Mouse (Mus musculus) right cerebral cortex, postnatal 4 days (tissue): Measurements from ENCODE around the gene Kctd21.

ENCODE experiments used
- DNase-seq: peaks from one replicate; pipeline ENCODE4 v3.0.0-alpha.2; 2022

The Kctd21 gene

GRCm38 (mm10) chr7:97388541-97388940, 56.4 kb downstream of the Kctd21 start:
- no peak for DNase-seq

- DNase-seq = no peak
These were observed 59.4 kb downstream of the Kctd21 start for GRCm38 (mm10) chr7:97391293-97392078.

GRCm38 (mm10) chr7:97392079-97392445, 59.9 kb downstream of the Kctd21 start:
- no peak for DNase-seq

GRCm38 (mm10) chr7:97394375-97394774, 62.2 kb downstream of the Kctd21 start:
- DNase-seq = no peak

DNA sequence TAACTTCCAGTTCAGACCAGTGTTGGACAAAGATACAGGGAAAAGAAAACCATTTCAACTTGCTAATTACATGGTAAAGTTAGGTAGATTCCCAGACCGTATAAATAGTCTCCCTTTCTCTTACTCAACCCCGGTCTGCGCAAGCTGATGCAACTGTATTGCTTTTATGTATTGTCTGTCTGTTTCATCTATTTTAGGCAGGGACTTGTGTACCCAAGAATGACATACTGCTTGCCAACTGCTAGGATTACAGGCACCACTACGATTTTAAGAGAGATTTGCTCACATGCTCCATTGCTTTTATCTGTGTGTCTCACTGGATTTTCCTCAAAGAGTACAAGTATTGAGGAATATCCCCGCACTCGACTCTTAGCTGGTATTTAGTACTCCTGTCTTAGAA, 66.8 kb downstream of the Kctd21 start:
- DNase-seq = no peak
